Mouse (Mus musculus): ENCODE data around the gene Olfr1206.

The Olfr1206 gene

GRCm38 (mm10) chr2:88862931-88863330 is at the start of gene Olfr1206:
Gene Olfr1206 (plus strand): TSS chr2:88863231.
- no peak for DNase-seq (ENCODE audit: low read depth, low spot score)

- no peak for DNase-seq (ENCODE audit: low read depth, low spot score)
Observed at GRCm38 (mm10) chr2:88814196-88814595, 48.8 kb upstream of the Olfr1206 start, which contains the start of gene Olfr1202. Gene Olfr1202 (plus strand): TSS chr2:88814496.

DNA sequence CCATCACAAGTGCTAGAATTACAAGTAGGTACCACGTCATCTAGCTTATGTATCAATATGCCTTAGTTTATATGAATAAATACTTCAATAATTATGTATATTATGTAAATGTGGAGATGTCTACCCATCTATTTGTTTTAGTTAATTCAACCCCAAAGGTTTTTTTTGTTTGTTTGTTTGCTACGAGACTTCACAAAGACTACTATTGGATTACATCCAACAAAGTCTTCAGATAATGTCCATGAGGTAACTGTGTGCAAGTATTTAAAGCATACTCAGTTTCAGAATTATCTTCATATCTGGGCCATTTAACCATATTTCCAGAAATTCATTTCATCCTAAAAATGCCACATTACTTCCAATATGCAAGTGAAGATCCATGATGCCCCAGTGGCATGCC is 33.6 kb upstream of the Olfr1206 start, which contains the start of gene Olfr1205:
Gene Olfr1205 (plus strand): TSS at position 301 of the 400 bp plus-strand sequence.
- DNase-seq (ENCODE audit: low read depth, low spot score): no peak

DNA sequence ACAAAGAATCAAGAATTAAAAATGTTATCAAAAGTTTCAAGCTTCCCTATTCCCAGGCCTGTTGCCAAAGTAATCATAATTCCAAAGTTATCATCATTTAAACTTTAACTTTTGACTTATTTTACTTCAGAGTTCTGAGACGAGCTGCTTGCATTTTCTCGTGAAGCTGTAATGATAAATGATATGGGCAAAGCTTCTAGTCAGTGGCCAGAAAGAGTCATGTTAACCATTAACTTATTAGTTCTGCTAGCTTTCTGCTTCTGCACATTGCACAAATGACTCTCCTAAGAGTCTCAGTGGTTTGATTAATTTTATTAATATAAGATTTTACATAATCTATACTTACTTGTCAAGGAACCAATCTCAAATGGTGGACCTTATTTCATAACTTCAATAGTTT is 24.6 kb upstream of the Olfr1206 start:
- DNase-seq (ENCODE audit: low read depth, low spot score): no peak

GRCm38 (mm10) chr2:88848992-88849391 is 14.0 kb upstream of the Olfr1206 start, which contains the start of gene Olfr1204:
Gene Olfr1204 (plus strand): TSS chr2:88849292.
- no peak for DNase-seq (ENCODE audit: low read depth, low spot score)

DNA sequence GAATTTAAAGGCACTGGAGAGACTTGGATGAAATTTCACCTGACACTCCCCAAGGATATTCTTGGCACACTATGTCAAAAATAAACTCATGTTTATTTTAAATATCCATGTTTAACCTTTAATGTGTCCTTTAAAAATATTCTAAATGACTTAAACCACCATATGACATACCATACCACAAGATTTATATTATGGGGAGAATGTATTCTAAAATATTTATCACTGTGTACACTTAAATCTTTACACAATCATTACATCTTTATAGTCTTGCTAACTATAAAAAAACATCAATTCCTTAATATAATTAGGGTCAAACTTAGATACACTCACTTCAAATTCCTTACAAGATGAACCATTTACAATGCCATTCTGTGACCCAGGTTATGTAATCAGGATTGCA is 39.2 kb downstream of the Olfr1206 start, which contains the start of gene Olfr1208:
Gene Olfr1208 (minus strand): TSS at position 101 of the 400 bp plus-strand sequence.
- no peak for DNase-seq (ENCODE audit: low read depth, low spot score)

DNA sequence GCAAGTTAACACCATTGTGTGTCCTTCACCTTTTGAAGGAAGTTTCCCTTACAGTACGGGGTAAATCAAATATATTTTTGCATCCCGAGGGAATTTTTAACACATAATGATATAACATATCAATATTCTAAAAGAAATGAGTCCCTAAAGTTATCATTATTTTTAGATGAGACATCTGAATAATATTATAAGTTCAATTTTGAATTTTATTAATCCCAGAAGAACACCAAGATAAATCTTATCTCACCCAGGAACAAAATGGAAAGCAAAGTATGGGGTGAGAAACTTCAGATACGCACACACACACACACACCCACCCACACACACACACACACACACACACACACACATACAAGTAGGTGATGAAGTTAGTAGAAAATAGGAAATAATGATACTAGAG is 52.0 kb downstream of the Olfr1206 start, which contains the start of gene Olfr1209:
Gene Olfr1209 (minus strand): TSS at position 101 of the 400 bp plus-strand sequence.
- DNase-seq (ENCODE audit: low read depth, low spot score): no peak

All from c-Kit-negative CD71-positive TER-119-positive erythroid progenitor cells, embryonic 14.5 days (primary cell).